Mouse (Mus musculus): ENCODE data around the gene Thegl. TPM values are rescaled to one million over a fixed set of nuclear protein-coding genes. Genes with fewer than 3 reads are reported as not detected.

The Thegl gene
- polyA plus RNA-seq, 1 experiment from 2014 or later: 0.08 TPM

GRCm38 (mm10) chr5:76993174-76993814 is 22.5 kb upstream of the Thegl start:
- Histone ChIP-seq H3K4me2 (ENCODE audit: low read depth, low read length) (no peak overlapping the region), H3K9me3 (replicated peaks; ENCODE audit: control insufficient read depth, low read length) (no peaks in the 10 kb centered on the region), H3K9ac (ENCODE audit: low read length) (no peak overlapping the region), H3K27me3 (ENCODE audit: control insufficient read depth, insufficient read depth, low read length) (no peaks in the 10 kb centered on the region), H3K36me3 (ENCODE audit: control insufficient read depth, insufficient read depth, low read length) (peaks cover 28% of the 10 kb centered on the region), H3K4me1 (ENCODE audit: control insufficient read depth, insufficient read depth, low read length) (no peaks in the 10 kb centered on the region), H3K4me3 (replicated peaks; ENCODE audit: low read length) (no peak overlapping the region), H3K27ac (ENCODE audit: low read length) (no peak overlapping the region)
- WGBS: 94% methylated on average over 5 of the region's 5 CpGs
- ATAC-seq (ENCODE audit: insufficient read depth, low FRiP score): no peak

GRCm38 (mm10) chr5:76998416-76998815 is 17.4 kb upstream of the Thegl start:
- ATAC-seq (ENCODE audit: insufficient read depth, low FRiP score): no peak
- no peak overlapping the region for H3K27ac ChIP-seq (ENCODE audit: low read length)
- no peak overlapping the region for H3K4me3 ChIP-seq (replicated peaks; ENCODE audit: low read length)
- no peak overlapping the region for H3K9ac ChIP-seq (ENCODE audit: low read length)
- H3K36me3 ChIP-seq (ENCODE audit: control insufficient read depth, insufficient read depth, low read length): peaks cover 28% of the 10 kb centered on the region
- H3K4me1 ChIP-seq (ENCODE audit: control insufficient read depth, insufficient read depth, low read length): no peaks in the 10 kb centered on the region
- H3K27me3 ChIP-seq (ENCODE audit: control insufficient read depth, insufficient read depth, low read length): no peaks in the 10 kb centered on the region
- H3K4me2 ChIP-seq (ENCODE audit: low read depth, low read length): no peak overlapping the region
- WGBS: 49% methylated on average over 5 of the region's 5 CpGs
- no peaks in the 10 kb centered on the region for H3K9me3 ChIP-seq (replicated peaks; ENCODE audit: control insufficient read depth, low read length)

GRCm38 (mm10) chr5:77001192-77001591 is 14.6 kb upstream of the Thegl start:
- Histone ChIP-seq H3K27ac (ENCODE audit: low read length) (no peak overlapping the region), H3K4me1 (ENCODE audit: control insufficient read depth, insufficient read depth, low read length) (no peaks in the 10 kb centered on the region), H3K4me2 (ENCODE audit: low read depth, low read length) (no peak overlapping the region), H3K27me3 (ENCODE audit: control insufficient read depth, insufficient read depth, low read length) (no peaks in the 10 kb centered on the region), H3K36me3 (ENCODE audit: control insufficient read depth, insufficient read depth, low read length) (peaks cover 18% of the 10 kb centered on the region), H3K4me3 (replicated peaks; ENCODE audit: low read length) (no peak overlapping the region), H3K9ac (ENCODE audit: low read length) (no peak overlapping the region), H3K9me3 (replicated peaks; ENCODE audit: control insufficient read depth, low read length) (no peaks in the 10 kb centered on the region)
- no peak for ATAC-seq (ENCODE audit: insufficient read depth, low FRiP score)
- WGBS: 92% methylated on average over 17 of the region's 17 CpGs

- 95% methylated on average over 6 of the region's 6 CpGs for WGBS
- H3K36me3 ChIP-seq (ENCODE audit: control insufficient read depth, insufficient read depth, low read length): peaks cover 11% of the 10 kb centered on the region
- H3K4me1 ChIP-seq (ENCODE audit: control insufficient read depth, insufficient read depth, low read length): no peaks in the 10 kb centered on the region
- no peaks in the 10 kb centered on the region for H3K27me3 ChIP-seq (ENCODE audit: control insufficient read depth, insufficient read depth, low read length)
- no peaks in the 10 kb centered on the region for H3K9me3 ChIP-seq (replicated peaks; ENCODE audit: control insufficient read depth, low read length)
- no peak within 1 kb of the TSS for H3K4me3 ChIP-seq (replicated peaks; ENCODE audit: low read length)
- no peak within 1 kb of the TSS for H3K4me2 ChIP-seq (ENCODE audit: low read depth, low read length)
- H3K9ac ChIP-seq (ENCODE audit: low read length): no peak within 1 kb of the TSS
- no peak within 1 kb of the TSS for H3K27ac ChIP-seq (ENCODE audit: low read length)
- ATAC-seq (ENCODE audit: insufficient read depth, low FRiP score): no peak
Observed at GRCm38 (mm10) chr5:77004051-77004821, 11.6 kb upstream of the Thegl start, which contains the start of gene Arl9. Arl9 (plus strand) TSS chr5:77004055.

- no peaks in the 10 kb centered on the region for H3K27me3 ChIP-seq (ENCODE audit: control insufficient read depth, insufficient read depth, low read length)
- WGBS: 90% methylated on average over 9 of the region's 9 CpGs
- H3K4me3 ChIP-seq (replicated peaks; ENCODE audit: low read length): no peak overlapping the region
- H3K27ac ChIP-seq (ENCODE audit: low read length): no peak overlapping the region
- no peak overlapping the region for H3K4me2 ChIP-seq (ENCODE audit: low read depth, low read length)
- no peak for ATAC-seq (ENCODE audit: insufficient read depth, low FRiP score)
- H3K9me3 ChIP-seq (replicated peaks; ENCODE audit: control insufficient read depth, low read length): no peaks in the 10 kb centered on the region
- no peaks in the 10 kb centered on the region for H3K36me3 ChIP-seq (ENCODE audit: control insufficient read depth, insufficient read depth, low read length)
- H3K9ac ChIP-seq (ENCODE audit: low read length): no peak overlapping the region
- H3K4me1 ChIP-seq (ENCODE audit: control insufficient read depth, insufficient read depth, low read length): no peaks in the 10 kb centered on the region
Observed at GRCm38 (mm10) chr5:77010352-77010751, 5.5 kb upstream of the Thegl start.

- H3K9ac ChIP-seq (ENCODE audit: low read length): no peak overlapping the region
- H3K9me3 ChIP-seq (replicated peaks; ENCODE audit: control insufficient read depth, low read length): no peaks in the 10 kb centered on the region
- H3K36me3 ChIP-seq (ENCODE audit: control insufficient read depth, insufficient read depth, low read length): no peaks in the 10 kb centered on the region
- no peak for ATAC-seq (ENCODE audit: insufficient read depth, low FRiP score)
- 63% methylated on average over 3 of the region's 3 CpGs for WGBS
- no peak overlapping the region for H3K27ac ChIP-seq (ENCODE audit: low read length)
- no peak overlapping the region for H3K4me2 ChIP-seq (ENCODE audit: low read depth, low read length)
- H3K27me3 ChIP-seq (ENCODE audit: control insufficient read depth, insufficient read depth, low read length): no peaks in the 10 kb centered on the region
- H3K4me3 ChIP-seq (replicated peaks; ENCODE audit: low read length): no peak overlapping the region
- H3K4me1 ChIP-seq (ENCODE audit: control insufficient read depth, insufficient read depth, low read length): no peaks in the 10 kb centered on the region
Observed at GRCm38 (mm10) chr5:77011082-77011481, 4.7 kb upstream of the Thegl start.

- no peak overlapping the region for H3K4me2 ChIP-seq (ENCODE audit: low read depth, low read length)
- WGBS: 62% methylated on average over 3 of the region's 3 CpGs
- ATAC-seq (ENCODE audit: insufficient read depth, low FRiP score): no peak
- H3K4me3 ChIP-seq (replicated peaks; ENCODE audit: low read length): no peak overlapping the region
- no peaks in the 10 kb centered on the region for H3K27me3 ChIP-seq (ENCODE audit: control insufficient read depth, insufficient read depth, low read length)
- H3K9ac ChIP-seq (ENCODE audit: low read length): no peak overlapping the region
- H3K9me3 ChIP-seq (replicated peaks; ENCODE audit: control insufficient read depth, low read length): no peaks in the 10 kb centered on the region
- H3K27ac ChIP-seq (ENCODE audit: low read length): no peak overlapping the region
- no peaks in the 10 kb centered on the region for H3K36me3 ChIP-seq (ENCODE audit: control insufficient read depth, insufficient read depth, low read length)
- no peaks in the 10 kb centered on the region for H3K4me1 ChIP-seq (ENCODE audit: control insufficient read depth, insufficient read depth, low read length)
Observed at GRCm38 (mm10) chr5:77013171-77013570, 2.7 kb upstream of the Thegl start.

- no peak overlapping the region for H3K27ac ChIP-seq (ENCODE audit: low read length)
- H3K4me1 ChIP-seq (ENCODE audit: control insufficient read depth, insufficient read depth, low read length): no peaks in the 10 kb centered on the region
- ATAC-seq (ENCODE audit: insufficient read depth, low FRiP score): no peak
- H3K9me3 ChIP-seq (replicated peaks; ENCODE audit: control insufficient read depth, low read length): no peaks in the 10 kb centered on the region; the same call in 1 of the 2 replicates
- H3K4me2 ChIP-seq (ENCODE audit: low read depth, low read length): no peak overlapping the region
- no peak overlapping the region for H3K9ac ChIP-seq (ENCODE audit: low read length)
- H3K27me3 ChIP-seq (ENCODE audit: control insufficient read depth, insufficient read depth, low read length): no peaks in the 10 kb centered on the region
- 68% methylated on average over 3 of the region's 3 CpGs for WGBS
- no peak overlapping the region for H3K4me3 ChIP-seq (replicated peaks; ENCODE audit: low read length)
- no peaks in the 10 kb centered on the region for H3K36me3 ChIP-seq (ENCODE audit: control insufficient read depth, insufficient read depth, low read length)
Observed at GRCm38 (mm10) chr5:77028034-77028433, 12.2 kb downstream of the Thegl start.

- Histone ChIP-seq H3K9me3 (replicated peaks; ENCODE audit: control insufficient read depth, low read length) (no peaks in the 10 kb centered on the region), H3K4me1 (ENCODE audit: control insufficient read depth, insufficient read depth, low read length) (no peaks in the 10 kb centered on the region), H3K4me3 (replicated peaks; ENCODE audit: low read length) (no peak overlapping the region), H3K9ac (ENCODE audit: low read length) (no peak overlapping the region), H3K27ac (ENCODE audit: low read length) (no peak overlapping the region), H3K4me2 (ENCODE audit: low read depth, low read length) (no peak overlapping the region), H3K27me3 (ENCODE audit: control insufficient read depth, insufficient read depth, low read length) (no peaks in the 10 kb centered on the region), H3K36me3 (ENCODE audit: control insufficient read depth, insufficient read depth, low read length) (no peaks in the 10 kb centered on the region)
- WGBS: 67% methylated on average over 5 of the region's 5 CpGs
- ATAC-seq (ENCODE audit: insufficient read depth, low FRiP score): no peak
Observed at GRCm38 (mm10) chr5:77029735-77030134, 13.9 kb downstream of the Thegl start.
